Mouse (Mus musculus): ENCODE results near the gene Plod3. TPM values are rescaled to one million over a fixed set of nuclear protein-coding genes. Genes with fewer than 3 reads are reported as not detected.

Plod3 gene
- polyA plus RNA-seq, 1 experiment, result 34.5 TPM

DNA sequence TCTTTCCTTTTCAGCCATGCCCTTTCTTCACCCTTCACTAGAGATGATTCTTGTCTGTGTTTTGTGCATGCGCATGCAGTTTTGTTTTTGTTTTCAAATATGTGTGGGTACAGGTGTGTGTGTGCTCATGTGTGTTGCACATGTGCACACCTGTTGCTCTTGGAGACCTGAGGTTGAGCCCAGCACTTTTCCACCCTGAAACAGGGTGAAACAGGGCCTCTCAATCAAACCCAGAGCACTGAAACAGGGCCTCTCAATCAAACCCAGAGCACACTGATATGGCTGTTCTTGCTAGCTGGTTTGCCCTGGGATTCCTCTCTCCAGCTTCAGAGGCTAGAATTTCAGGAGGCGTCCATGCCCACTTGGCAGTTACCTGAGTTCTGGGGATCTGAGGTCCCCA, 13.8 kb downstream of the Plod3 start:
- H3K27ac ChIP-seq (ENCODE audit: insufficient read depth, low read length), result no peak overlapping the region
- H3K4me3 ChIP-seq (ENCODE audit: insufficient read depth, low read length), result no peak overlapping the region
- no peak for TF ChIP-seq POLR2A (IDR thresholded peaks at IDR 0.05; ENCODE audit: extremely low read depth, insufficient read depth, low read length)
- no peak for TF ChIP-seq CTCF (IDR thresholded peaks at IDR 0.05; ENCODE audit: extremely low read depth, insufficient read depth, low read length)
- no peaks in the 10 kb centered on the region for H3K4me1 ChIP-seq (ENCODE audit: control insufficient read depth, insufficient read depth, low read length)

DNA sequence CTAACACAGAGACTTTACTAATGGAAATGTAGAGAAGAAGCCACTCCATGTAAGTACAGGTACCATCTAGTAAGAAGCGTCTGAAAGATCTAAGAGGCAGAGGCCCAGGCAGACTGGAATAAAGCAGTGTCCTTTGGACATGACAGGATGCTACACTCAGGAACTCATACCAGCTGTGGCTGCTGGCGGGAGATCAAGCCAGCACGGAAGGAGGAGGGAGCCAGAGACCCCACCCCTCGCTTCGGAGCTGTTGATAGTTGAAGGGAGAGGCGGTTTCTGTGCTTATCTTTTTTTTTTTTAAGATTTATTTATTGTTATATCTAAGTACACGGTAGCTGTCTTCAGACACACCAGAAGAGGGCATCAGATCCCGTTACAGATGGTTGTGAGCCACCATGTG, 20.5 kb downstream of the Plod3 start:
- Histone ChIP-seq H3K4me1 (ENCODE audit: control insufficient read depth, insufficient read depth, low read length) (no peaks in the 10 kb centered on the region), H3K27ac (ENCODE audit: insufficient read depth, low read length) (no peak overlapping the region), H3K4me3 (ENCODE audit: insufficient read depth, low read length) (no peak overlapping the region)
- TF ChIP-seq POLR2A (IDR thresholded peaks at IDR 0.05; ENCODE audit: extremely low read depth, insufficient read depth, low read length) (no peak), CTCF (IDR thresholded peaks at IDR 0.05; ENCODE audit: extremely low read depth, insufficient read depth, low read length) (no peak)

DNA sequence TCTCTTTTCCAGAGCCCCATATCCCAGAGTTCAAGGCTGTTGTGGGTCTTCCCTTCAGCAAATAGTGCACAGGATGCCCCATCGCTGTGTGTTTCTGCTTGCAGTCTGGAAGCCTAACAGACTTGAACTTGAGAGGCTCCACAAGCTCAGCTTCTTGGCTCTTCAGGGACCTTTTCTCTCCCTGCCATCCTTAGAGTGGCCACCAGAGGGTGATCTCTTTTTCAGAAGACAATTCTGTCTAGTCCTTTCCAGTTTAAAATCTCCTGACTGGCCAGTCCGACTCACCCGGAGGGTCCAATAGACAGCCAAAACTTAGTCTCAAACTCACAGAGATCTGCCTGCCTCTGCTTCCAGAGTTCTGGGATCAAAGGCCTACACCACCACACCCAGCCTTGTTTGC, 23.2 kb downstream of the Plod3 start:
- H3K4me1 ChIP-seq (ENCODE audit: control insufficient read depth, insufficient read depth, low read length), result no peaks in the 10 kb centered on the region
- TF ChIP-seq POLR2A (IDR thresholded peaks at IDR 0.05; ENCODE audit: extremely low read depth, insufficient read depth, low read length), result no peak
- TF ChIP-seq CTCF (IDR thresholded peaks at IDR 0.05; ENCODE audit: extremely low read depth, insufficient read depth, low read length), result peak; percentile 44
- H3K27ac ChIP-seq (ENCODE audit: insufficient read depth, low read length), result no peak overlapping the region
- no peak overlapping the region for H3K4me3 ChIP-seq (ENCODE audit: insufficient read depth, low read length)

DNA sequence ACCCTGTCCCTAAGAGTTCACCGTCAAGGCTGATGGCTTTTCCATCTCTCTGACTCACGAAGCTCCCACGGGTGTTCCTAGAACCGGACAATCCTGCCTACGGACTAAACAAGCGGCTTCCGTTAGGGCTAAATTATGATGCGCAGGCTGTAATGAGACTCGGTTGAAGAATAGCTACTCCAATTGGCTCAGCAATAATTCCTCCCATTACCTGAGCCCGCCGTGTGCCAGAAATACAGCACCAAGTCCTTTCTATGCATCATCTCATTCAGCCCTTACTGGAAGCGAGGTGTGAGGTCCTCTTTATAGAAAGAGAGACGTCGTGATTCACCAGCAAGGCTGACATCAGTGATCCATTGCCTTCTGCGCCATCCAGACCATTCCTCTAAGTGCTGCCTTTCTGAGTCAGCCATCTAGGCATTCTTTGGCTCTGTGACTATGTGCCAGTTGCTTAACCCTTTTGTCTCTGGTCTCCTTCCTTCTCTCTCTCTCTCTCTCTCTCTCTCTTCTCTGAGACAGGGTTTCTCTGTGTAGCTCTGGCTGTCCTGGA, 25.7 kb downstream of the Plod3 start:
- TF ChIP-seq POLR2A (IDR thresholded peaks at IDR 0.05; ENCODE audit: extremely low read depth, insufficient read depth, low read length), result no peak
- TF ChIP-seq CTCF (IDR thresholded peaks at IDR 0.05; ENCODE audit: extremely low read depth, insufficient read depth, low read length), result no peak
- no peak overlapping the region for H3K27ac ChIP-seq (ENCODE audit: insufficient read depth, low read length)
- no peaks in the 10 kb centered on the region for H3K4me1 ChIP-seq (ENCODE audit: control insufficient read depth, insufficient read depth, low read length)
- no peak overlapping the region for H3K4me3 ChIP-seq (ENCODE audit: insufficient read depth, low read length)

DNA sequence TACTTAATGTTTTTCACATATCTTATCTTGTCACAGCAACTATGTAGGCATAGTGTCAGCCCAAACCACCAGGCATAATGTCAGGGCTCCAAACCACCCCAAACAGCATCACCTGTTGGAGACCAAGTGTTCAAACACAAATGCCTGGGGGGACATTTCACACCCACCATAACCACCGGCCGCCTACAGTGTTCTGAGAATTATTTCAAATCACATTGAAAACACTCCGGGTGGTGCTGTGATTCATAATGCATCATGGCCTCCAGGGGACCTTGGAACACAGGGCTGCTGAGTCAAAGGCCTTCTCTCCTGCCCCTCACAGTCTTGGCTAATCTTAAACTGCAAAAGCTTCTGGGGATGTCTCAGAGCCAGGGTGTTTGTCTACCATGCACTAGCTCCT, 29.1 kb downstream of the Plod3 start:
- Histone ChIP-seq H3K4me3 (ENCODE audit: insufficient read depth, low read length) (no peak overlapping the region), H3K4me1 (ENCODE audit: control insufficient read depth, insufficient read depth, low read length) (no peaks in the 10 kb centered on the region), H3K27ac (ENCODE audit: insufficient read depth, low read length) (no peak overlapping the region)
- TF ChIP-seq CTCF (IDR thresholded peaks at IDR 0.05; ENCODE audit: extremely low read depth, insufficient read depth, low read length) (no peak), POLR2A (IDR thresholded peaks at IDR 0.05; ENCODE audit: extremely low read depth, insufficient read depth, low read length) (no peak)

DNA sequence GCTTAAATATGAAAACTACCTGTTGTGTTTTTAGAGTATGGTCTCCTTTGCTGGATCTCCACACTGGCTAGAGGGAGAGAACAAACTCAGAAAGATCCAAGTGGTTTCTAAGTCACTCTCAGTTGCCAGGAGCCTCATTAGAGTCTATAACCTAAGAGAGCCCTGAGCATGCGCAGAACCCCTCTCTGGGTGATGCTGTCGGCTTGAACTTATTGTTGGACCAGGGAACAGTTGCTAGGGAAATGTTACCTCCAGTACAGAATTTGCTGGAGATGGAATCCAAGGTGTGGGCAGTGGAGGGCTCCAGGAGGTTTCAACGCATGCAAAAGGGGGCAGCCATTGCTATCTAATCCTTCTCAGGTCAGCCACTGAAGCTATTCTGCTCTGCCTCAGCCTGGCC, 37.5 kb downstream of the Plod3 start:
- Histone ChIP-seq H3K27ac (ENCODE audit: insufficient read depth, low read length) (no peak overlapping the region), H3K4me3 (ENCODE audit: insufficient read depth, low read length) (no peak overlapping the region), H3K4me1 (ENCODE audit: control insufficient read depth, insufficient read depth, low read length) (no peaks in the 10 kb centered on the region)
- TF ChIP-seq CTCF (IDR thresholded peaks at IDR 0.05; ENCODE audit: extremely low read depth, insufficient read depth, low read length), result no peak
- no peak for TF ChIP-seq POLR2A (IDR thresholded peaks at IDR 0.05; ENCODE audit: extremely low read depth, insufficient read depth, low read length)

DNA sequence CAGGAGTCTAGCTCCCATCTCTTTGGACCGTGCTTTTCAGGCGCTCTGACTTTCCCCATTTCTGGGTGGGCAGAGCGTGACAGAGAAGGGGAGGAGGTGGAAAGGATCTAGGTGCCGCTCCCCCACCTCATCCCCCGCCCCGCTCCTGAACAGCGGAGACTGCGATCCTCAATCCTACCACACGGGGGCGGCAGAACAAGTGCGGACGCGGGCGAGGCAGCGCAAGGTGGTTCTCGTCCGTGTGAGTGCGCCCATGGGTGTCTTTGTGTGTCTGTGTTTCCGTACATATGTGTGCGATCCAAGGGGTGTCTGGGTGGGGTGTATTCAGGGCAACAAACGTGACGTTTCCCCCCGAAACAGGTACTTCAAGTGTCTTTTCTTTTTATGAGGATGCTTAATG, 38.3 kb downstream of the Plod3 start:
- no peak overlapping the region for H3K27ac ChIP-seq (ENCODE audit: insufficient read depth, low read length)

DNA sequence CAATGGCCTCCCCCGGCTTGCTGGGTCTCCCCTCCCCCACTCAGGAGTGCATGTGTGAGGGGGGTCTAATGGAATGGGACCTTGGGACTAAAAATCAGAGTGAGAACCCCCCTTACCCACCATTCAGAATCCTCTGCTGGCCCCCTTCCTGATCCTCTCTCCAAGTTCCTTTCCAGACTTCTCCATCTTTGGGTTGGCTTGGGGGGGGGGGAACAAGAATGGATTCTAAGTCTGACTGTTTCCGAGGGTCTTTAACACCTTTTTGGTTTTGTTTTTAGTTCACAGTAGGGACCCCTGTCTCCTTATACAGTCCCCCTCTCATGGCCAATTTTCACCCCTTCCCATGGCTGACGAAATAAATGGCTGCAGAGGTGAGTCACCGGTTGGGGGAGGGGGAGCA, 39.3 kb downstream of the Plod3 start, which contains the start of gene Vgf:
Gene Vgf (plus strand): TSS at position 301 of the 400 bp plus-strand sequence.
- H3K4me3 ChIP-seq (ENCODE audit: insufficient read depth, low read length), result peak within 1 kb of the TSS; percentile 30
- no peaks in the 10 kb centered on the region for H3K4me1 ChIP-seq (ENCODE audit: control insufficient read depth, insufficient read depth, low read length)
- no peak for TF ChIP-seq POLR2A (IDR thresholded peaks at IDR 0.05; ENCODE audit: extremely low read depth, insufficient read depth, low read length)
- TF ChIP-seq CTCF (IDR thresholded peaks at IDR 0.05; ENCODE audit: extremely low read depth, insufficient read depth, low read length), result no peak
- no peak within 1 kb of the TSS for H3K27ac ChIP-seq (ENCODE audit: insufficient read depth, low read length)

More for the DNA sequence above, 38.3 kb downstream of the Plod3 start:
- TF ChIP-seq CTCF (IDR thresholded peaks at IDR 0.05; ENCODE audit: extremely low read depth, insufficient read depth, low read length) (peak; percentile 80), POLR2A (IDR thresholded peaks at IDR 0.05; ENCODE audit: extremely low read depth, insufficient read depth, low read length) (no peak)
- H3K4me3 ChIP-seq (ENCODE audit: insufficient read depth, low read length), result peak overlapping the region; percentile 30
- no peaks in the 10 kb centered on the region for H3K4me1 ChIP-seq (ENCODE audit: control insufficient read depth, insufficient read depth, low read length)

DNA sequence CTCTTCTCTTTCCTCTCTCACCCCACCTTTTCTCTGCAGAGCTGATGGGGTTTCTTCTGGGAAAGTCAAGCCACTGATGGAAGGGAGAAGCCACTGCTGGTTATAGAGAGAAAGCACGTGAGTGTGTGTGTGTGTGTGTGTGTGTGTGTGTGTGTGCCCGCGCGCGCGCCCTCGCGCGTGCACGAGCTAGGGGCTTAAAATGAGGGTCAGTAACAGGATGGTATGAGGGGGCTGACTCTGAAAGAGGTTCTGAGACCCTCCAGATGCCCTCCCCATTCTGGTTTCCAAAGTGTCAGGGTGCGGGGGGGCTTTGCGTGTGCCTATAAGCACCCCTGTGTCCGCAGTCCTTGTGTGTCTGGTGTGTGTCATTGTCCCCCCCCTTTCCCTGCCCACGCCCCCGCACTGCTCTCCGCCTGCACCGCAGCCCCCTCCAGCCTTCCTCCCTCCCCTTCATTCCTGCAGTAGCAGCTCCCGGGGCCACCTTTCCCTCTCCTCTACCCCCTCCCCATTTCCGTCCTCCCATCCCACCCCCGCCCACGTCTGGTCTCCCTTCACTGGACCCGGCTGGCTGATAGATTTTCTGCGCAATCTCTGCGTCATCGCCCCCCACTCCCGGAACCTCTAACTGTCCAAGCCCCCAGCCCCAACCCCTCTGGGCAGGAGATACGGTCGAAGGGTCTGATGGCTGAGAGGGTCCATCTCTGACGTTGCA, 41.9 kb downstream of the Plod3 start:
- Histone ChIP-seq H3K4me3 (ENCODE audit: insufficient read depth, low read length) (peak overlapping the region; percentile 76; the same call in 1 of the 2 replicates), H3K4me1 (ENCODE audit: control insufficient read depth, insufficient read depth, low read length) (no peaks in the 10 kb centered on the region), H3K27ac (ENCODE audit: insufficient read depth, low read length) (no peak overlapping the region)
- no peak for TF ChIP-seq CTCF (IDR thresholded peaks at IDR 0.05; ENCODE audit: extremely low read depth, insufficient read depth, low read length)
- TF ChIP-seq POLR2A (IDR thresholded peaks at IDR 0.05; ENCODE audit: extremely low read depth, insufficient read depth, low read length), result 0 out of 2 replicates have a peak, but pooled peaks have one; percentile 12

DNA sequence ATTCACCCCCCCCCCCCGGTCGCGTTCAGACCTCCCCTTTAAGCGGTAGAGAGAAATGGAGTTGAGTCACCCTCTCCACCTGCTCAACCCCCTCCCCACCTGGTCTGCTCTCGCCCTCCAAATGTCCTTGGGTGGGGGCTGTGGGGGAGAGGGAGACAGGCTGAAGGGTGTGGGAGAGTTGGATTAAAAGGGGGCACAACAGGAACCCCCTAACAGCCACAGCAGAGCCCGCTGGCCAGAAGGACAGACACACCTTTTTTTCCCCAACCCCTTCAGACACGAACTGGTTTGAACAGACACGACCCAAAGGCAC, 42.4 kb downstream of the Plod3 start:
- TF ChIP-seq CTCF (IDR thresholded peaks at IDR 0.05; ENCODE audit: extremely low read depth, insufficient read depth, low read length) (no peak), POLR2A (IDR thresholded peaks at IDR 0.05; ENCODE audit: extremely low read depth, insufficient read depth, low read length) (no peak)
- peak overlapping the region; percentile 76 for H3K4me3 ChIP-seq (ENCODE audit: insufficient read depth, low read length)
- no peak overlapping the region for H3K27ac ChIP-seq (ENCODE audit: insufficient read depth, low read length)
- no peaks in the 10 kb centered on the region for H3K4me1 ChIP-seq (ENCODE audit: control insufficient read depth, insufficient read depth, low read length)
